Mouse (Mus musculus): ENCODE results near the gene Cacybp. TPM values are rescaled to one million over a fixed set of nuclear protein-coding genes. Genes with fewer than 3 reads are reported as not detected.

The Cacybp gene
- polyA plus RNA-seq (2014; fragmentation: Nextera tagmentation; extraction: Ambion mirVana): 279 and 292 TPM in 2 replicates

GRCm38 (mm10) chr1:160212703-160213669 lies at the start of gene Cacybp:
TSS of gene Cacybp (minus strand) at chr1:160212875.
- peaks cover under 1% of the 10 kb centered on the region; the same call in 1 of the 2 replicates for H3K36me3 ChIP-seq (replicated peaks; ENCODE audit: control insufficient read depth, insufficient read depth)
- WGBS: under 1% methylated on average over 72 of the region's 76 CpGs
- peaks cover 27% of the 10 kb centered on the region for H3K4me1 ChIP-seq (replicated peaks; ENCODE audit: control insufficient read depth, insufficient read depth, low read length)
- peak within 1 kb of the TSS; percentile 78 for H3K9ac ChIP-seq
- peak; percentile 100 for DNase-seq (ENCODE audit: low spot score)
- H3K27ac ChIP-seq: peak within 1 kb of the TSS; percentile 98
- no peaks in the 10 kb centered on the region for H3K27me3 ChIP-seq (ENCODE audit: control insufficient read depth, insufficient read depth, low read length)
- H3K4me3 ChIP-seq (replicated peaks; ENCODE audit: low read length): peak within 1 kb of the TSS; percentile 70
- H3K9me3 ChIP-seq (ENCODE audit: control insufficient read depth, low read length): no peaks in the 10 kb centered on the region
- peak within 1 kb of the TSS; percentile 69 for H3K4me2 ChIP-seq (replicated peaks)
- peak; percentile 98 for ATAC-seq (ENCODE audit: low FRiP score)

DNA sequence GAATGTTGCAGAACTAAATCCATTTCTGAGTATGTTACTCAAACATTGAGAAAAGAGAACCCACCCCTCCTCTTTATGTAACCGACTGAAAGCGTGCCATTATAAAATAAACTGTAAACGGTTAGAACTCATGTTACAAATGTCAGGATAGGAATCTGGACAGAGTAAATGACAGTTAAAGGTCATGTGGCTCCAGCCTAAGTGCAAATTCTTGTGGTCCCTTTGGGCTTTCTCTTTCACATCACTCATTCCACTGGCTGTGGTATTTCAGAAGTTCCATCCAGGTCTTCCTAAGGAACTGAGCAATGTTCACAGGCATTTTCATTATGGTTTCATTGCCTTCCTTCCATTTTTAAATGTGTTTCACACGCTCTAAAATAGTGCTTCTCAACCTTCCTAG lies 49.7 kb upstream of the Cacybp start:
- no peak overlapping the region for H3K4me2 ChIP-seq (replicated peaks)
- no peak for ATAC-seq (ENCODE audit: low FRiP score)

GRCm38 (mm10) chr1:160261849-160262248 lies 49.2 kb upstream of the Cacybp start:
- peaks cover 6% of the 10 kb centered on the region; the same call in 1 of the 2 replicates for H3K4me1 ChIP-seq (replicated peaks; ENCODE audit: control insufficient read depth, insufficient read depth, low read length)
- WGBS: 81% methylated on average over 2 of the region's 2 CpGs
- H3K27ac ChIP-seq: no peak overlapping the region
- H3K36me3 ChIP-seq (replicated peaks; ENCODE audit: control insufficient read depth, insufficient read depth): no peaks in the 10 kb centered on the region
- no peak for DNase-seq (ENCODE audit: low spot score)
- no peak overlapping the region for H3K4me3 ChIP-seq (replicated peaks; ENCODE audit: low read length)
- no peak overlapping the region for H3K4me2 ChIP-seq (replicated peaks)
- no peak overlapping the region for H3K9ac ChIP-seq
- no peaks in the 10 kb centered on the region for H3K27me3 ChIP-seq (ENCODE audit: control insufficient read depth, insufficient read depth, low read length)
- ATAC-seq (ENCODE audit: low FRiP score): no peak
- no peaks in the 10 kb centered on the region for H3K9me3 ChIP-seq (ENCODE audit: control insufficient read depth, low read length)

More for the DNA sequence above, 49.7 kb upstream of the Cacybp start:
- DNase-seq (ENCODE audit: low spot score): no peak
- H3K9me3 ChIP-seq (ENCODE audit: control insufficient read depth, low read length): no peaks in the 10 kb centered on the region
- H3K27ac ChIP-seq: no peak overlapping the region
- no peak overlapping the region for H3K9ac ChIP-seq
- H3K27me3 ChIP-seq (ENCODE audit: control insufficient read depth, insufficient read depth, low read length): no peaks in the 10 kb centered on the region
- WGBS: 79% methylated on average over 4 of the region's 4 CpGs
- no peaks in the 10 kb centered on the region for H3K36me3 ChIP-seq (replicated peaks; ENCODE audit: control insufficient read depth, insufficient read depth)
- H3K4me1 ChIP-seq (replicated peaks; ENCODE audit: control insufficient read depth, insufficient read depth, low read length): peaks cover 6% of the 10 kb centered on the region; the same call in 1 of the 2 replicates
- H3K4me3 ChIP-seq (replicated peaks; ENCODE audit: low read length): no peak overlapping the region

- Histone ChIP-seq H3K4me2 (replicated peaks) (no peak overlapping the region), H3K4me1 (replicated peaks; ENCODE audit: control insufficient read depth, insufficient read depth, low read length) (peaks cover 6% of the 10 kb centered on the region; the same call in 1 of the 2 replicates), H3K9me3 (ENCODE audit: control insufficient read depth, low read length) (no peaks in the 10 kb centered on the region), H3K4me3 (replicated peaks; ENCODE audit: low read length) (no peak overlapping the region), H3K27ac (peak overlapping the region; percentile 78), H3K27me3 (ENCODE audit: control insufficient read depth, insufficient read depth, low read length) (no peaks in the 10 kb centered on the region), H3K9ac (no peak overlapping the region), H3K36me3 (replicated peaks; ENCODE audit: control insufficient read depth, insufficient read depth) (peaks cover 6% of the 10 kb centered on the region; the same call in 1 of the 2 replicates)
- DNase-seq (ENCODE audit: low spot score) (no peak), ATAC-seq (ENCODE audit: low FRiP score) (no peak)
- WGBS: 85% methylated on average over 4 of the region's 4 CpGs
Observed at GRCm38 (mm10) chr1:160260605-160261004, 47.9 kb upstream of the Cacybp start.

- Histone ChIP-seq H3K27ac (peak overlapping the region; percentile 78; the same call in 1 of the 2 replicates), H3K36me3 (replicated peaks; ENCODE audit: control insufficient read depth, insufficient read depth) (peaks cover 8% of the 10 kb centered on the region; the same call in 1 of the 2 replicates), H3K4me3 (replicated peaks; ENCODE audit: low read length) (no peak overlapping the region), H3K9ac (no peak overlapping the region), H3K4me1 (replicated peaks; ENCODE audit: control insufficient read depth, insufficient read depth, low read length) (peaks cover 6% of the 10 kb centered on the region; the same call in 1 of the 2 replicates), H3K9me3 (ENCODE audit: control insufficient read depth, low read length) (no peaks in the 10 kb centered on the region), H3K4me2 (replicated peaks) (peak overlapping the region; percentile 2; the same call in 1 of the 2 replicates), H3K27me3 (ENCODE audit: control insufficient read depth, insufficient read depth, low read length) (no peaks in the 10 kb centered on the region)
- WGBS: 35% methylated on average over 7 of the region's 7 CpGs
- ATAC-seq (ENCODE audit: low FRiP score) (peak; percentile 87), DNase-seq (ENCODE audit: low spot score) (peak; percentile 75)
Observed at GRCm38 (mm10) chr1:160259884-160260283, 47.2 kb upstream of the Cacybp start.

- no peak overlapping the region for H3K9ac ChIP-seq
- no peaks in the 10 kb centered on the region for H3K4me1 ChIP-seq (replicated peaks; ENCODE audit: control insufficient read depth, insufficient read depth, low read length)
- WGBS: 86% methylated on average over 2 of the region's 2 CpGs
Observed at GRCm38 (mm10) chr1:160253108-160253507, 40.4 kb upstream of the Cacybp start.

GRCm38 (mm10) chr1:160251388-160252007 lies 38.8 kb upstream of the Cacybp start:
- ATAC-seq (ENCODE audit: low FRiP score): no peak
- Histone ChIP-seq H3K27me3 (ENCODE audit: control insufficient read depth, insufficient read depth, low read length) (no peaks in the 10 kb centered on the region), H3K36me3 (replicated peaks; ENCODE audit: control insufficient read depth, insufficient read depth) (peaks cover 8% of the 10 kb centered on the region; the same call in 1 of the 2 replicates), H3K9ac (no peak overlapping the region), H3K9me3 (ENCODE audit: control insufficient read depth, low read length) (no peaks in the 10 kb centered on the region), H3K4me1 (replicated peaks; ENCODE audit: control insufficient read depth, insufficient read depth, low read length) (no peaks in the 10 kb centered on the region), H3K4me3 (replicated peaks; ENCODE audit: low read length) (no peak overlapping the region), H3K27ac (no peak overlapping the region), H3K4me2 (replicated peaks) (no peak overlapping the region)
- 84% methylated on average over 5 of the region's 5 CpGs for WGBS
- no peak for DNase-seq (ENCODE audit: low spot score)

More at GRCm38 (mm10) chr1:160253108-160253507, 40.4 kb upstream of the Cacybp start:
- H3K4me3 ChIP-seq (replicated peaks; ENCODE audit: low read length): no peak overlapping the region
- no peak overlapping the region for H3K27ac ChIP-seq
- peaks cover 8% of the 10 kb centered on the region; the same call in 1 of the 2 replicates for H3K36me3 ChIP-seq (replicated peaks; ENCODE audit: control insufficient read depth, insufficient read depth)
- H3K4me2 ChIP-seq (replicated peaks): no peak overlapping the region
- no peaks in the 10 kb centered on the region for H3K9me3 ChIP-seq (ENCODE audit: control insufficient read depth, low read length)
- H3K27me3 ChIP-seq (ENCODE audit: control insufficient read depth, insufficient read depth, low read length): no peaks in the 10 kb centered on the region
- ATAC-seq (ENCODE audit: low FRiP score) (no peak), DNase-seq (ENCODE audit: low spot score) (no peak)

DNA sequence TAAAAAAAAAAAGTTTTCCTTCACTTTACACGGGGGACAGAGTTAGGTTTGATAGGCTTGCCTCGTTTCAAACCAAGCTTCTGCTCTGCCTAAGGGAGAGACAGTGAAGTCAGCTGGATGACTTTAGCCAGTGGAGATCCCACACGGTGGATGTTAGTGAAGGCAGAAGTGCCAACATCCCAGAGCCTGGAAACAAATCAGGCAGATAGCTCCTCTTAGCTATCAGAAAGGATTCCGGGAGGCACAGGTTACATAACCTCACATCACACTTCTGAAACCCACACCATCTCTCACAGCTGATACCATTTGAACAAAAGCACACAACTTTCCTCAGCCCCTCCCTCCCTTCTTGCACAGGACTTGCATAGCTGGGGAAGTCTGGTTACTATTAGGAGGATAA lies 38.1 kb upstream of the Cacybp start:
- Histone ChIP-seq H3K9ac (no peak overlapping the region), H3K4me3 (replicated peaks; ENCODE audit: low read length) (no peak overlapping the region), H3K9me3 (ENCODE audit: control insufficient read depth, low read length) (no peaks in the 10 kb centered on the region), H3K4me1 (replicated peaks; ENCODE audit: control insufficient read depth, insufficient read depth, low read length) (no peaks in the 10 kb centered on the region), H3K27ac (no peak overlapping the region), H3K4me2 (replicated peaks) (no peak overlapping the region), H3K27me3 (ENCODE audit: control insufficient read depth, insufficient read depth, low read length) (no peaks in the 10 kb centered on the region), H3K36me3 (replicated peaks; ENCODE audit: control insufficient read depth, insufficient read depth) (peaks cover 4% of the 10 kb centered on the region; the same call in 1 of the 2 replicates)
- ATAC-seq (ENCODE audit: low FRiP score): no peak
- WGBS: 74% methylated on average over 4 of the region's 4 CpGs
- DNase-seq (ENCODE audit: low spot score): no peak

GRCm38 (mm10) chr1:160249786-160250185 lies 37.1 kb upstream of the Cacybp start:
- Histone ChIP-seq H3K36me3 (replicated peaks; ENCODE audit: control insufficient read depth, insufficient read depth) (no peaks in the 10 kb centered on the region), H3K4me2 (replicated peaks) (no peak overlapping the region), H3K27ac (no peak overlapping the region), H3K4me3 (replicated peaks; ENCODE audit: low read length) (no peak overlapping the region), H3K27me3 (ENCODE audit: control insufficient read depth, insufficient read depth, low read length) (no peaks in the 10 kb centered on the region), H3K9me3 (ENCODE audit: control insufficient read depth, low read length) (no peaks in the 10 kb centered on the region), H3K9ac (no peak overlapping the region), H3K4me1 (replicated peaks; ENCODE audit: control insufficient read depth, insufficient read depth, low read length) (no peaks in the 10 kb centered on the region)
- no peak for ATAC-seq (ENCODE audit: low FRiP score)
- no peak for DNase-seq (ENCODE audit: low spot score)
- 89% methylated on average over 3 of the region's 3 CpGs for WGBS
